Mouse (Mus musculus): ENCODE measurements at regions not wholly inside any gene's neighbourhood (a gene's known extent, or its start where the extent isn't known, plus 50 kb on each side); places are given as distances from the start of the nearest gene placed in this dataset.

DNA sequence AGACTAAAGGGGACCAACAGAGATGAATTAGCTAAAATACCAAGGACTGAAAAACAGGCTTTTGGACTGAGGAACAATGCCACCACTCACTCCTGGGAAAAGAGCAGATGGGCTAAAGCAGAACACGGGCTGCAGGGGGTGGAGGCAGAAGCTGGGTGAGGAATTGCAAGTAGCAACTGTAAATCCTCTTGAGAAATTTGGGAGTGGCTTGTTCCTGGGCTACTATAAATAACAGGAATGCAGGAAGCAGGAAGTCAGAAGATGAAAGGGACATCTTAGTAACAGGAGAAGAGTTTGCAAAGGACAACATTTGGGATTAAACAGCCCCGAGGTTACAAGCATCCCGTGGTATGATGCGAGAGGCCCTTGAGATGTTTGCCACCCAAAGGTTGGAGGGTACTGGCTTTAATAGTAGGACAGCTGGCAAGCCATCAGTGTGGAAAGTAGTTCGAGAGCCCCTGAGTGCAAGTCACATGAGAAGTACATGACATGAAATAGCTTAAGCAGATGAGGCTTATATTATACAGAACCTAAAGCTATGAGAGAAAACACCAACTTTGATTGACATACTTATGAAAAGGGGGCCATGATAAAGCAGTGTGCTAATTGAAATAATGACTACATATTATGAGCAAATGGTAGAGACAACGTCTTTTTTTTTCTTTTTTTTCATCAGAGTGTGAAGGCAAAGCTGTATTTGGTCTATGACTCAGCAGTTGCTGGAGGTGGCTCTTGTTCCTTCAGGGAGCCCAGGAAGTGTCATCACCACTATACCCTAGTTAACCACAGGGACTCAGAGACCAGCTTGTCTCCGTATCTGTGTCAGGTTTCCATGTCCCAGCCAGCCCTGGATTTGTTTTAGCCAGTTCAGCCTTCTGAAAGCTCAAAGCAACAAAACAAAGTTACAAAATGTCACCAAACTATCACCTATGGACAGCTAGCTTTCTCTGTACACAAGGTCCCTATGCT lies 357.6 kb upstream of the Acvr2a start:
- peak; percentile 29 for DNase-seq (ENCODE audit: low spot score)

DNA sequence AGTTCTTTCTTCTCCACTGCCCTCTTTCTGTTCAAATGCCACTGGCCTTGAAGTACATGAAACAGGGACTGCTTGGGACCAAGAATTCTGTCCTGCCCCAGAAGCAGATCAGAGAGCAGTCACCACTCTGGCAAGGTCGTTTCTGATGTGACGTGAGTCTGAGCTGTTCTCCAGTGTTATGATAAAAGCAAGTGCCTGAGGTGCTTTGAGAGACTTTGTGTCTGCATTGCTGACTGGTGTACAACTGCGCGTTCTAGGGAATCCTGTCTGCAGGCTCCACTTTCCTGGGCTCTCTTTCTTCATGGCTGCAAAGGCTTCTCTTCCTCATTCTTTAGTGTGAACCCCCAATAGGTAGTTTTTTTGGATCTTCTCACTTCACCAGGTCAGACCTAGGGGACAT lies 356.8 kb upstream of the Acvr2a start:
- DNase-seq (ENCODE audit: low spot score), result no peak

DNA sequence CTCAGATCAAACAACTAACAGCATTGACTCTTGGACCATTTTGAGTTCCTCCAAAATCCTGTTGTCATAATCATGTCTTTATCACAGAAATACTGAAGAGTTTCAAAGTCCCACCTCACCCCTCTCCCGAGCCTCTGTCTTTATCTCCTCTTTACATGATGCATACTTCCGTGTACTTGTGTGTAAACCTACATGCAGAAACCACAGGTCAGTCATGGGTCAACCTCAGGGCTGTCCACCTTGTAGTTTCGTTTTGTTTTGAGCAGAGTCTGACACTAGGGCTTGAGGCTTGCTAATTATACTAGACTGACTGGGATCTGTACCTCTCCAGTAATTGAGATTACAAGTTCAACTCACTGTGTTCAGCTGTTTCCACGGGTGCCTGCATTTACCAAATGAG lies 348.4 kb upstream of the Acvr2a start:
- DNase-seq (ENCODE audit: low spot score), result no peak

DNA sequence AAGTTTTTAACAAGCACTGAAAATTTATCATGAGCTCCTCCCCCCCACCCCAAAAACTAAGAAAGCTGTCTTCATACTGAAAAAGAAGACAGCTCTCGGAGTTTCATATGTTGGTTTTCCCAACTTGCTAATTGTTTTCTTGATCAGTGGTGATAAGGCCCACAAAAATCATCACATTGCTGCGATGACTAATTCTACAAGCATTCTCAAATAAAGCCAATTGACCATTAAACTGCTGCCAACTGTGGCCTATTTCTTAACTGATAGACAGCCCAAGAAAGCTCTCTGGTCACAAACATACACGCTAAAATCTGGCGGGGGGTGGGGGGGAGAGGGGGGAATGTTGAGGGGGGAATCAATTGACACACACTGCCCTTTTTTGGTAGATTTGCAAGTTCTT lies 345.0 kb upstream of the Acvr2a start:
- DNase-seq (ENCODE audit: low spot score), result no peak

DNA sequence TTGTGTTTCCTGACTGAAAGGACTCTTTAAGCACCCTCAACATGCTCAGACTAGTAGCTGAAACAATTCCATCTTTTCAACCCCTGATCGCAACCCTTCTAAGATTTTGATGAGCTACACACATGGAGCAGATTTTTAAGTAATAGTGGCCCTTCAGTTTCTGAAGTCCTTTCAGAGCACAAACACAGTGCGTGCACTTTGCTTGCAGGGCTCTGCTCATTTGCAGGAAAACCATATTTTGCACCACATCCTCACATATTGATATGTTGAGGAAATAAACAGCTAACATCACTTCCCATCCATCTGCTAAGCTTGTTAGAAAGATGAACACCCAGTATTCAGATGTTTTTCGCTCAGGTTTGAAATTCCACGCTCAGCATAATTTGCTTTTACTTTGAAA lies 344.6 kb upstream of the Acvr2a start:
- no peak for DNase-seq (ENCODE audit: low spot score)

DNA sequence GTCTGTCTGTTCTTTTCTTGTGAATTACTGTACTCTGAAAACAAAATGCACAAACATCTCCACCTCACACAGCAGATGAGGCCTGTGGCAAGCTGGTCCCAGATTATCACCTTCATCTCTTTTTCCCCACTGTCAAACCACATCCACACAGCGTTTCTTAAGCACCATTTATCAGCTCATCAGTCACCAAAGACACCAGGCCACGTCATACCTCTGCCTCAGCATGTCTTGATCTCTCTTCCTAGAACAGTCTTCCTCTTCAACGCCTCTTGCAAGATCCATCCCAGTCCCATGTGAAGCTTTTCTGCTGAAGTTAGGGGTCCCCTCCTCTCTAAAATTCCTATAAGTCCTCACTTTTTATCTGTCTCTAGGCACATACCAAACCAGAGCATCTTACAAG lies 340.8 kb upstream of the Acvr2a start:
- DNase-seq (ENCODE audit: low spot score), result peak; percentile 16

DNA sequence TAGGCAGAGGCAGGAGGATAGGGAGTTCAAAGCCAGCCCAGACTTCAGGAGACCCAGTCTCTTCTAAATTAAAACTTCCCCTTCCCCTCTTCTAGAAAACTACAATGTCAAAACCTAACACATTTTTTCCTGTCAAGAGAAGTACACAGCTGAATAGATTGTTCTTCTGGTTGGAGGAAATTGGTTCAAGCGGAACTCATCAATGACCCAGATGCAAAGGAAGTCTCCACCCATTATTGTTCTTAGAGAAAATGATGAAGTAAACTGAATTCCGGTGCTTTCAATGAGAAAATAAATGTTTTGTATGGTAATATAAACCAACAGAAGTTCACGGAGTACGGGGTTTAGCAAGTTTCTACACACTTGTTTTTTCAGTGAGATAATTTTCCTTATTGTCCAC lies 339.3 kb upstream of the Acvr2a start:
- DNase-seq (ENCODE audit: low spot score), result no peak

DNA sequence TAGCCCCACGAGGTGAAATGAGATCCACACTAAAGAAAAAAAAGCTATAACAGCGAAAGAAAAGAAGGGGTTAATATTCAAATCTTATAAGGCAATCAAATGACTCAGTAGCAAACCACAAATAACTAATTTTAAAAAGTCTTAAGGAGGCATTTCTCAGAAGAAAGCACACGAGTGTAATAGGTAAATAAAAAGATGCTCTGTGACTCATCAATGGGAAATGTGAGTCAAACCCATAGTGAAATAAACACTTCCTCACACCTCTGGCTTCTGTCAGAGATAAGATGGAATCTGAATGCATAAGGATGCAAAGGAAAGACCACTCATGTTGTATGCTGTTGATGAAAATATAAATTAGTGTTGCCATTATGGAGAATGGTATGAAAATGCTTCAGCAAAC lies 337.1 kb upstream of the Acvr2a start:
- DNase-seq (ENCODE audit: low spot score), result no peak

DNA sequence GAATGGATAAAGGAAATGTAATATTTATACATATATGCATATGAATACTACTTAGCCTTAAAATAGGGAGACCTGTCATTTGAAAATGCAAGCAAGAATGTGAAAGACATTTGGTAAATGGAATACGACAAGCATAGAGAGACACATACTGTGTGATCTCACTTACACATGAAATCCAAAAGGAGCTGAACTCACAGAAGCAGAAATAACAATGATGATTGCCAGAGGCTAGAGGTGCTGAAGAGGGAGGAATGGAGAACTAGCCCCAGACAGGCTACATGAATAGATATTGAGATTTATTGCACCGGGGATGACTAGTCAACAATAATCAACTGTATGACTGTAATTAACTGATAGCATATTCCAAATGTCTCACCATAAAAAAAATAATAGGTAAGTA lies 336.6 kb upstream of the Acvr2a start:
- DNase-seq (ENCODE audit: low spot score), result no peak

DNA sequence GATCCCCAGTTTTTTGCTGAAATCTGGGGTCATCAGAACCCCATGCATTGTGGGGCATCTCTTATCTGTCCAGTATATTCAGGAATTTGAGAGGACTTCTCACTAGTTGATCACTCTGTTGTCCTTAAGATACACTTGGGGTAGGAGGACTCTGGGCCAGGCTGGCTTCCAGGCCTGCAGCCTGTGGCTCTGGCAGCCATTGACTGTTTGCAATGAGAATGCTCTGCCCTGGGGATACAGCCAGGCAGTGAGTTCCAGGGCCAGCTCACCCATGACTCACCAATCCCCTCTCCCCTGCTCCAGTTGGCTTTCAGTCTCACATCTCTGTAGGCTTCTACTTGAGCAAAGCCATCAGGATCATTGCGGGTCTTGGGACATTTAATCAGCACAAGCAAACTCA lies 334.3 kb upstream of the Acvr2a start:
- no peak for DNase-seq (ENCODE audit: low spot score)

DNA sequence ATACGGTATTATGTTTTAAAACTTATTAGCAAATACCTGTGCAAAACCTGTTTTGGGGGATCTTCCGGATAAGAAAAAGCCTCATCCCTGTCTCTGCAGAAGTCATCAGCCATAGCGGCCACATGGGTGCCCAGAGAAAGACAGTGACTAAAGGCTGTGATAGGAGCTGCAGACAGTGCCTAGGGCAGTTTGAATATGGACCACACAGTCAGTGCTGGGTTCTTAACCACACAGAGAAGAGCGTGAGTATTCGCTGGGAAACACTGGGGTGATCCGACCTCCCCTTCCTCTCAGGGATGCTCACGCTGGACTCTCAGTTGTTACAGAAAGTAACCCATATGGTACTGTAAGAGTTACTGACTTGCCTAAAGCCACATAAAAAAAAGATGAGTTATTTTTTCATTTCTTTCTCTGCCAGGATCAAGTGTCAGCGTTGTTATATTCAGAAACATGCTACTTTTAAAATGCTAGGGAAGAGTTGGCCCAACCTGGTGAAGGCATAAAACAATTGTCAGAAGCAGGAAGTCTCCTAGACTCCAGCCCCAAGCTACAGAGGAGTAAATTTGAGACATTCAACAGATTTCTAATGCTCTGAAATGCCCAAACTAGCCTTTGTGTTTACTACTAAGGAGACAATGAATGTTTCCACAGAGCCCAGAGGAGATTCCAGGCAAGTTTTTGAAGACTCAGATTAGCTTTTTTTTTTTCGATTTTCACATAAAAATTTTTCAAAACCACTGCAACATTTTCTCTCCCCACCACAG lies 333.3 kb upstream of the Acvr2a start:
- no peak for DNase-seq (ENCODE audit: low spot score)

DNA sequence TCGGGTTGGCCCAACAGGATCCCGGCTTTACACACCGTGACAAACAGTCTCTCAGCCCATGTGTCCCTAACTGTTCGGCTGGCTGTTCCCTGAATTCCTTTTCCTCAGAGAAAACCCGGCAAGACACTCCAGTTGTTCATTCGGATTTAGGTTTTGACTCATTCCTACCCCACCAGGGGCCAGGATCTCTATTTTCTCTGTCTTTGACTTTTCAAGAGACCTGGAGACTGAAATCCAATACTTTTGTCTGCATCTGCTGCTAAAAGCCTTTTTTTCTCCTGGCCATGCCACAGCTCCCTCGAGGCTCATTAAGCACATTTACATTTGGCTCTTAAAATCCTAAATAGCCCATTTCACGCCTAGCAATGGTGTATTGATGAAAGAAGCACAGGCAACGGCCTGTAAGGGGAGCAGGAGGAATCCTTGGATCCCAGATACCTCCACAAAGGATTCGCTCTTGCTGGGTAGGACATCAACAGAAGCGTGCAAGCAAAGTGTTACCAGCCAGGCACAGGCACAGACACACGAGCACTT lies 332.6 kb upstream of the Acvr2a start:
- DNase-seq (ENCODE audit: low spot score), result no peak

DNA sequence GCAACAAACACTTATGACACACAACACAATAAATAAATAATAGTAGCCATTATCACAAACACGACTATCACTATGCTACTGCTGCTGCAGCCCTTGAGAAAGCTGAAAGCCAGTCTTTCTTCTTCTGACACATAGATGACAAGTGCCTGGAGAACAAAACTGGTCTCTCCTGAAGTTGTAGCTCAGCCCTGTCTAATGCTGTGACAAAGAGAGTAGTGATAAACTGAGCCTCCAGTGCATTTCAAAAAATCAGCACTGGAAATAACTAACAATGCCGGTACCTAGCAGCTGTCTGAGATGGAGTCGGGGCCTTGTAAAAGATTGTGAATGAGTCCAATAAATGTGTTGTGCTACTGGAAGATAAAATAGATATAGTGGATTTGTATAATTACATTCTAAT lies 320.3 kb upstream of the Acvr2a start:
- DNase-seq (ENCODE audit: low spot score), result no peak

DNA sequence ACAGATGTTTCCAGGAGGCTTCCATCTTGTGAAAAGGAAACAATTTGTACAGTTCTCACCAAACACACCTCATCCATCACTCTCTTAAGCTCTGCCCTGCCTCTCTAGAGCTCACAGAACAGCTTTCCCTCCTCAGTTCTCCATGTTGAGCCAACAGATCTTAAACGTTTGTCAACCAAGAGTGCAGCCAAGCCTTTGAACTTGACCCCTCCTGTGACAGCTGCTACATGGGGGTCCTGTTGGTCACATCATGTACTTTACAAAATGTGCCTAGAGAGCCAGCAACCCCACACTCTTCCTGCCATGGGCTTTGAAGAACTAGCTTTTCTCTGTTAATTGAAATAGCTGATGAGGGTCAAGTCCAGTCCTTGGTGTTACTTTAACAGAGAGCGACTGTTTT lies 319.8 kb upstream of the Acvr2a start:
- DNase-seq (ENCODE audit: low spot score), result no peak

DNA sequence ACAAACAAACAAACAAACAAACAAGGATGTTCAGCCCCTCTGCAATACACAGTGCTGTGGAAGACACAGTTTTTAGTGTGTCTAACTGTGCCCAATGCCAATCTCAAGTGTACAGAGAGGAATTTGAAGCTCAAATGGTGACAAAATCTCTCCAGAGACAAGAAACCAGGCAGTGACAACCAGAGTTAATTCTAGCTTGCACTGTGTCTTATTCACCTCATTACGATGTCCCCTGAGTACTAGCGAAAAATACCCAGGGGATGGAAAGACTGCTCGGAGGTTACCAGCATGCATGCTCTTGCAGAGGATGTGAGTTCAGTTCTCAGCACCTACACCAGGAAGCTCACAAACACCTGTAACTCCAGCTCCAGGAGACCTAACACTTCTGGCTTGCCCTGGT lies 319.3 kb upstream of the Acvr2a start:
- DNase-seq (ENCODE audit: low spot score), result no peak

DNA sequence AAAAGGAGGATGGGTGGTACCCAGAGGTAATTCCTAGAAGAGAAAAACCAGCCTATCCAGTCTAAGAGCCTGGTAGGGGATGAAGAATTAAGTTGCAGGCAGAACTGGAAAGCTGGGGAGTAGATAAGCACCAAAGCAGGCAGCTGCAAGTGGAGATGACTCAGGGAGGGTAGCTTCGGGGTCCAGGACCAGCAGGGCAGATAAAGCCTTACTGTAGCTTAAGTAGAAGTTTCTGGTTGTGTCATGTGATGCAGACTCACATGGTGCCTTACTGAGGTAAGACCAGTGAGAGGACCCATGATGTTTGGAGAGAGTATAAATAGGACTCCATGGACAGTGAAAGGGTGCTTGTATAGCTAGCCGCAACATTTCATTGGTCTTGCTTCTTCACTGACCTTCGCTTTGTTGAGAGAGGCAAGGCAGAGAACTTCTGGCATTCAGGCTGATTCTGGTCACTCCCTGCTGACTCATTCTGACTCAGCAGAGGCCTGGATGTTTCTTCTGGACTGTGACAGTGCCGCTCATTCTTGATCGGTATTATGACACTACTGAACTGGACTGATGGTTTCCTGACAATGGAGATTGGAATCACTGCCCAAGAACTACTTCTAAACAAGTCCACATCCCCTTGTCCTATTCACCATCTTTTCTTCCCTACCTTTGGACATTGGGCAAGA lies 315.7 kb upstream of the Acvr2a start:
- DNase-seq (ENCODE audit: low spot score), result no peak

DNA sequence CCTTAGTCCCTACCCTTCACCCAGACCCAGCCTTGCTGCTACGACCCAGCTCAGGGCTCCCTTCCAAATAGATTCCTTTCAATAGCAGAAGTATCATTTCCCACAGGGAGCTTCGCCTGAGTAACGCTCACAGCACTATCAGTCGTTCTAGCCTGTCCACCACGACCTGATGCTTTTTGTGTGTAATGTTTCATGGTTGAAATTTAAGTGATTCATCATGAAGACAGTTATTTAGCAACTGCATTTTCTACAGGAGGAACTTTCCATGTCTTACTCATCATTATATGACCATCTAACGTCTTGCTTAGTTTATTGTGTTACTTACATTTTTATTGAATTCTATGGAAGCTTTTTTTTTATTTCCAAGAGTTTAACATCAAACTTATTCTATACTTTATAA lies 314.5 kb upstream of the Acvr2a start:
- DNase-seq (ENCODE audit: low spot score), result no peak

DNA sequence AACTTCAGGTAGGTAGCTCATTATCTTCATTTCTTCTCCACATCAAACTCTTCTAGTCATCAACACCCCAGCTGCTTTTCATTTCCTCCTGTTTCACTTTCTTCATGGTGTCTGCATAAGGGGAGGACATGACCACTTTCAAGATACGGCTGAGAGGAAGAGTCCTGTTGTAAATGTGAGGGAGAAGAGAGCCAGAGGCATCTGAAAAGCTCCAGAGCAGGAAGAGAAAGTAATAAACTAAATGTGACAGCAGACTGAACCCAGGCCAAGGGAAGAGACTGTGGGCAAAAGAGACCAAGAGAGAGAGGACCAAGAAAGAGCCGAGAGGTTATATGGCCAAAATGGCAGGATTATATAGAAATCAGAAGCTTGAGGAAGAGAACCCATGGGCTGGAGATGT lies 312.5 kb upstream of the Acvr2a start:
- DNase-seq (ENCODE audit: low spot score), result no peak

DNA sequence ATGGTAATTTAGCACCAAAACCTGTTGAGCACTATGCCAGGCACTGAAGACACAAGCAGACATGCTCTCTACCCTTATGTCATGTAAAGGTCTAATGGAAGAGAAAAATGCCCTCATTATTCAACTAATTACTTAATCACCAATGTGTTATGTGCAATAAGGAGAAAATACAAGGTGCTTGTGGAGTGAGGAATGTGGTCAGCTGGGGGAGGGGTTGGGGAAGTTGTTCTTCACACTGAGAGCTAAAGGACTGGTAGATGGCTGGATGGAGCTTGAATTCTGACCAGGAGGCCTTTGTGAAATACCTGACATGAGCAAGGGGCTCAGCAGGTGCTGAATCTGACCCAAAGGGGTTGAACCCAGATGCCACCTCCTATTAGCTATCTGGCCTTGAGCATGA lies 300.1 kb upstream of the Acvr2a start:
- no peak for DNase-seq (ENCODE audit: low spot score)

DNA sequence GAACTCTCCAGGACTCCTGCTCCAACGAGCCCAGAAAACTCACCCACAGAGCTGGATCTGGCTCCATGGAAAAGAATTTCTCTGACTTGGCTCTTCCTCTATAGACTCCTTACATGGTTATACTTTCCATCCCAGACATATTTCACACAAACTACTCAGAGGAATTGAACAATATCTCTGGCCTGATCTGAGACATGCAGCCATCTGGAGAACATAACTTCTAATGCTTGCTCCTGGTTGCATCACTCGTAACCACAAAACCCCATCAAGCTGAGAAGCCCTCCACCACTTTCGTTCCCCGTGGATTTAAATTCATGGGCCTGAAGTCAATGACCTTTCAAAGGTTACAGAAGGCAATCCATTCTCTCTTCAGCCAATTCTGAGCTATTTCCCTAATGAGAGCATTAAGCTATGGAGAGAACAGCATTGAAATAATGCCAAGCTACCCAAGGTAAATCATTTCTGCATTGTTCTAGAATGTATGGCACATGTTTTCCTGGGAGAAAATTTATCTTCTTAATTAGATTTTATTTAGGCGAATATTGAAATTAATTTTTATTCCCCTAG lies 294.0 kb upstream of the Acvr2a start:
- DNase-seq (ENCODE audit: low spot score), result no peak

DNA sequence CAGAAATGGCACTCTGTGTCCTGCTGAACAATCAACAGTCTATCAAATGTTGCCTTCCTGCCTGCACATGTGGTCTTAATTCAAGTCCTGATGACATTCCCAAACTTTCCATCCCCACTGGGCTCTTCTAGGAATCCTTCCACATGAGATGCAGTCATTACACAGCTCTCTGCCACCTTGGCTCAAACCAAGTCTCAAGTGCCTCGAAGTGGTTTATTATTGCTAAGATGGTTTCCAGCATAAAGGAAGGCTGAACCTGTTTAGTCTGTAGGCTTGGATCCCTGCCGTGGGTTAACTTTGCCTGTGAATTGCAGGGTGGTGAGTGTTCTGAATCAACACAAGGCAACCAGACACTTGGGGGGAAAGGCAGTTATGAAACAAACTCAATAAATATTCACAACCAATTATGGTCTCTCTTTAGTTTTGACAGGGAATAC lies 293.4 kb upstream of the Acvr2a start:
- no peak for DNase-seq (ENCODE audit: low spot score)

DNA sequence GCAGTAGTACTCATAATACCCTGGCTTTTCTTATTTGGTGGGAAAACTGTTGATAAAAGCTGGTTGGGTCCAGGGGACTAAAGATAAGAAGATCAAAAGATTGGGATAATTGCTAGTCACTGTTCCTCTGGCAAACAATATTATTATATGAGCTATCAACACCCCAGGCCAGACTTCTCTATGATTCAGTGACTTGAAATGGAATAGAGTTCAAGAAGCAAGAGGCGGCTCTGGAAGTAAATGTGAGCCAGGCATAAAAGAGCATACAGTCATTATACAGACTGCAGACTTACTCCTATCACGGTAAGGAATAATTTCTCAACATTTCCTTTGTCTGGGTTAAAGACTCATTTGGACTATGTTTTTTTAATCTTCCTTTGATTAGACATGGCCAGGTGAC lies 278.5 kb upstream of the Acvr2a start:
- no peak for DNase-seq (ENCODE audit: low spot score)

All from thymus, postnatal 0 days (tissue).